Mouse (Mus musculus): ENCODE measurements at regions not wholly inside any gene's neighbourhood (a gene's known extent, or its start where the extent isn't known, plus 50 kb on each side); places are given as distances from the start of the nearest gene placed in this dataset.

DNA sequence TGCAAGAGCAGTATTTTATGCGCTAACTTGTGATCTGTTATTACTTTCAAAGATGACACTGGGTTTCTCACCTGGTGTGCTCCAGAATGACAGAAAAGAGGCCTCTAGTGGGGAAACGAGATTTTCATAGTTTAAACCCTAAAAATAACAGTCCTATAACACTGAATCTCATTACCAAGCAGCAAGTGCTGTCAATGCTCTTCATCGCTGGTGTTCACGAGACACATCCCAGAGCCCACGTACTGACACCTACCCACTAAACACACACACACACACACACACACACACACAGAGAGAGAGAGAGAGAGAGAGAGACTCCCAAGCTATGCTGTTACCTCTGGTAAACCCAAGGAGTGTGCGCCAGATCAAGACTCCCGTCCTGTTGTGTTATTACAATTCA, 365.9 kb downstream of the Pdcd6ip start:
- H3K4me2 ChIP-seq (ENCODE audit: low read length), result no peak overlapping the region
- H3K4me1 ChIP-seq (ENCODE audit: control insufficient read depth in 2 of 2, insufficient read depth in 2 of 2, low read length in 2 of 2), result no peaks in the 10 kb centered on the region
- no peaks in the 10 kb centered on the region for H3K27me3 ChIP-seq (ENCODE audit: control insufficient read depth, insufficient read depth, low read length)
- no peak overlapping the region for H3K27ac ChIP-seq (replicated peaks in 1 of 2; ENCODE audit: control insufficient read depth in 1 of 2, insufficient read depth in 1 of 2, low read depth in 2 of 2, low read length in 2 of 2)
- no peak for ATAC-seq (ENCODE audit: insufficient number of reproducible peaks, insufficient read depth, low FRiP score, low read depth)
- no peak overlapping the region for H3K4me3 ChIP-seq (ENCODE audit: control insufficient read depth in 1 of 2, insufficient read depth in 1 of 2, low read depth in 1 of 2, low read length in 2 of 2)
- WGBS, result 75% methylated on average over 7 of the region's 7 CpGs
- H3K36me3 ChIP-seq (ENCODE audit: control insufficient read depth, insufficient read depth, low read length), result no peaks in the 10 kb centered on the region
- no peaks in the 10 kb centered on the region for H3K9me3 ChIP-seq (ENCODE audit: control insufficient read depth, low read length)
- no peak overlapping the region for H3K9ac ChIP-seq (ENCODE audit: low read length)

GRCm38 (mm10) chr9:113340838-113341237, 367.2 kb downstream of the Pdcd6ip start:
- H3K4me1 ChIP-seq (ENCODE audit: control insufficient read depth in 2 of 2, insufficient read depth in 2 of 2, low read length in 2 of 2), result no peaks in the 10 kb centered on the region
- no peak overlapping the region for H3K4me3 ChIP-seq (ENCODE audit: control insufficient read depth in 1 of 2, insufficient read depth in 1 of 2, low read depth in 1 of 2, low read length in 2 of 2)
- H3K9ac ChIP-seq (ENCODE audit: low read length), result no peak overlapping the region
- WGBS, result 38% methylated on average over 6 of the region's 6 CpGs
- no peak overlapping the region for H3K4me2 ChIP-seq (ENCODE audit: low read length)
- H3K27ac ChIP-seq (replicated peaks in 1 of 2; ENCODE audit: control insufficient read depth in 1 of 2, insufficient read depth in 1 of 2, low read depth in 2 of 2, low read length in 2 of 2), result no peak overlapping the region
- no peaks in the 10 kb centered on the region for H3K27me3 ChIP-seq (ENCODE audit: control insufficient read depth, insufficient read depth, low read length)
- H3K36me3 ChIP-seq (ENCODE audit: control insufficient read depth, insufficient read depth, low read length), result no peaks in the 10 kb centered on the region
- ATAC-seq (ENCODE audit: insufficient number of reproducible peaks, insufficient read depth, low FRiP score, low read depth), result no peak
- peaks cover 2% of the 10 kb centered on the region; the same call in 1 of the 2 replicates for H3K9me3 ChIP-seq (ENCODE audit: control insufficient read depth, low read length)

GRCm38 (mm10) chr9:113340036-113340435, 368.0 kb downstream of the Pdcd6ip start:
- H3K27ac ChIP-seq (replicated peaks in 1 of 2; ENCODE audit: control insufficient read depth in 1 of 2, insufficient read depth in 1 of 2, low read depth in 2 of 2, low read length in 2 of 2), result no peak overlapping the region
- H3K27me3 ChIP-seq (ENCODE audit: control insufficient read depth, insufficient read depth, low read length), result no peaks in the 10 kb centered on the region
- ATAC-seq (ENCODE audit: insufficient number of reproducible peaks, insufficient read depth, low FRiP score, low read depth), result no peak
- no peak overlapping the region for H3K4me3 ChIP-seq (ENCODE audit: control insufficient read depth in 1 of 2, insufficient read depth in 1 of 2, low read depth in 1 of 2, low read length in 2 of 2)
- H3K4me1 ChIP-seq (ENCODE audit: control insufficient read depth in 2 of 2, insufficient read depth in 2 of 2, low read length in 2 of 2), result no peaks in the 10 kb centered on the region
- no peaks in the 10 kb centered on the region for H3K36me3 ChIP-seq (ENCODE audit: control insufficient read depth, insufficient read depth, low read length)
- no peak overlapping the region for H3K9ac ChIP-seq (ENCODE audit: low read length)
- H3K9me3 ChIP-seq (ENCODE audit: control insufficient read depth, low read length), result peaks cover 3% of the 10 kb centered on the region; the same call in 1 of the 2 replicates
- WGBS, result 64% methylated on average over 3 of the region's 3 CpGs
- H3K4me2 ChIP-seq (ENCODE audit: low read length), result no peak overlapping the region

DNA sequence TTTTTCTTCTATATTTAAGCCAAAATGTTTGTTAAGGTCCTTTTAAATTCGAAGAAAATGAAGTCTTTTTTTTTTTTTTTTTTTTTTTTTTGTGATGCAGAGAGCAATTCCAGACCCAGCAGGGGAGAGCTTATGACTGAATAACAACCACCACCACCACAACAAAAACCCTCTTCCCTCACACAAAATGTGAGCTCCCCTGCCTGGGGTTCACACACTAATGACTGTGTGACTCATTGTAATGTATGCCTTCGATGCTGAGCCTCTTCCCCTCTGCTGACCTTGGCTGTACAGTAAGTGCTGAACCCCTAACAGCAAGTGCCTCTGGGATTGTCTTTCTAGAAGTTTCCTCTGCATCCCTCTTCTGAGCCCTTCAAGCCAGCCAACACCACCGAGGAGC, 383.6 kb downstream of the Pdcd6ip start:
- ATAC-seq (ENCODE audit: insufficient number of reproducible peaks, insufficient read depth, low FRiP score, low read depth), result no peak
- H3K9me3 ChIP-seq (ENCODE audit: control insufficient read depth, low read length), result no peaks in the 10 kb centered on the region
- H3K4me2 ChIP-seq (ENCODE audit: low read length), result no peak overlapping the region
- H3K27me3 ChIP-seq (ENCODE audit: control insufficient read depth, insufficient read depth, low read length), result no peaks in the 10 kb centered on the region
- H3K4me3 ChIP-seq (ENCODE audit: control insufficient read depth in 1 of 2, insufficient read depth in 1 of 2, low read depth in 1 of 2, low read length in 2 of 2), result no peak overlapping the region
- H3K4me1 ChIP-seq (ENCODE audit: control insufficient read depth in 2 of 2, insufficient read depth in 2 of 2, low read length in 2 of 2), result no peaks in the 10 kb centered on the region
- no peak overlapping the region for H3K27ac ChIP-seq (replicated peaks in 1 of 2; ENCODE audit: control insufficient read depth in 1 of 2, insufficient read depth in 1 of 2, low read depth in 2 of 2, low read length in 2 of 2)
- 59% methylated on average over 3 of the region's 3 CpGs for WGBS
- no peak overlapping the region for H3K9ac ChIP-seq (ENCODE audit: low read length)
- H3K36me3 ChIP-seq (ENCODE audit: control insufficient read depth, insufficient read depth, low read length), result no peaks in the 10 kb centered on the region

DNA sequence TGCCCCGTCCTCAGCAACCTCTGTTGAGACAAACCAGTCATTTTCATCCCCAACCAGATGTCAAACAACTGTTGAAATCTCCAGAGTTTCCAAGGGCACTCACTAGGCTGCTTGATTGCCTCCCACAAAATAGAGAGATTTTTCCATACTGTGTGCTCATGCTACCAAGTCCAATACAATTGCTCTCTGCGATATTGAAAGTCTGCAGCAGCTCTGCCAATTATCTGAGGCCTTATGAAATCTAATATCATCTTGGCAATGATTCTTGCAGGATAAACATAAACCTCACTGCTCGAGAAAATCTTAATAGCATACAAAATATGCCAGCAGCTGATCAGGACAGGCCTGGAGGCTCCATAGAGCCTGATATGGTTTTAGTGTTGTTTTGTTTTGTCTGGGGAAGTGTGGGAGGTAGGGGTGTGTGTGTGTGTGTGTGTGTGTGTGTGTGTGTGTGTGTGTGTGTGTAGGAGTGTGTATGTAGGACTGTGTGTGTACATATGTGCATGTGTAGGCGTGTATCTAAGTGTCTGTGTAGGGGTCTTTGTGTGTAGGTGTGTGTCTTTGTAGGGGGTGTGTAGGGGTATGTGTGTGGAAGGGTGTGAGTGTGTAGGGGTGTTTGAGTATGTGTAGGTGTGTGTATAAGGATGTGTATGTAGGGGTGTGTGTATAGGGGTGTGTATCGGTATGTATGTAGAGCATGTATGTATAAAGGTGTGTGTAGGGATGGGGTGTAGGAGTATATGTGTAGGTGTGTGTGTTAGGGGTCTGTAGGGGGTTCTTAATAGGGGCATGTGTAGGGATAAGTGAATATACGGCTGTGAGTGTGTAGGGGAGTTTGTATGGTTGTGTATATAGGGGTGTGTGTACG, 398.1 kb downstream of the Pdcd6ip start:
- Histone ChIP-seq H3K4me1 (ENCODE audit: control insufficient read depth in 2 of 2, insufficient read depth in 2 of 2, low read length in 2 of 2) (peaks cover 0 to 2% of the 10 kb centered on the region in 2 experiments; a peak in 1 of 4 replicates), H3K9me3 (ENCODE audit: control insufficient read depth, low read length) (no peaks in the 10 kb centered on the region), H3K9ac (ENCODE audit: low read length) (no peak overlapping the region), H3K4me3 (ENCODE audit: control insufficient read depth in 1 of 2, insufficient read depth in 1 of 2, low read depth in 1 of 2, low read length in 2 of 2) (no peak overlapping the region), H3K36me3 (ENCODE audit: control insufficient read depth, insufficient read depth, low read length) (no peaks in the 10 kb centered on the region), H3K27ac (replicated peaks in 1 of 2; ENCODE audit: control insufficient read depth in 1 of 2, insufficient read depth in 1 of 2, low read depth in 2 of 2, low read length in 2 of 2) (no peak overlapping the region), H3K4me2 (ENCODE audit: low read length) (no peak overlapping the region), H3K27me3 (ENCODE audit: control insufficient read depth, insufficient read depth, low read length) (no peaks in the 10 kb centered on the region)
- no peak for ATAC-seq (ENCODE audit: insufficient number of reproducible peaks, insufficient read depth, low FRiP score, low read depth)
- WGBS, result 75% methylated on average over 7 of the region's 7 CpGs

DNA sequence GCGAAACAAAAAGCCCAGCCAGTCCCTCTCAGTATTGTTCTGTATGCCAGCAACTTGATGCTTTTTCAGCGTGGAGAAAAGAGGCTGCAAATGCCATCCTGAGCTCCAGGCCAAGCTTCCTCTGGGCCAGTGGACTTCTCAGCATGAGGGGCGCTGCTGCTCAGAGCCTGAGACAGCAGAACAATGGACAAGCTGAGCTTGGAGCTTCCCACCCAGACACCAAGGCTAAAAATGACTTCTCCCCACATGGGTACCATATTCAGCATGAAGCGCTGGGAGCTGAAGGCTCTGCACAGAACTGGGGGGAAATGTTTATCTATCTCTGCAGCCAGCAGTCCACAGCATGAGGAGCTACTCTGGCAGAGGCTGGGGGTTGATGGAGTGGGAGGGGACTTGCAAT, 402.3 kb downstream of the Pdcd6ip start:
- H3K27me3 ChIP-seq (ENCODE audit: control insufficient read depth, insufficient read depth, low read length), result no peaks in the 10 kb centered on the region
- H3K4me1 ChIP-seq (ENCODE audit: control insufficient read depth in 2 of 2, insufficient read depth in 2 of 2, low read length in 2 of 2), result peaks cover 2 to 6% of the 10 kb centered on the region in 2 experiments; a peak in 1 of 4 replicates
- no peak overlapping the region for H3K27ac ChIP-seq (replicated peaks in 1 of 2; ENCODE audit: control insufficient read depth in 1 of 2, insufficient read depth in 1 of 2, low read depth in 2 of 2, low read length in 2 of 2)
- no peaks in the 10 kb centered on the region for H3K9me3 ChIP-seq (ENCODE audit: control insufficient read depth, low read length)
- H3K4me3 ChIP-seq (ENCODE audit: control insufficient read depth in 1 of 2, insufficient read depth in 1 of 2, low read depth in 1 of 2, low read length in 2 of 2), result no peak overlapping the region
- H3K9ac ChIP-seq (ENCODE audit: low read length), result no peak overlapping the region
- H3K4me2 ChIP-seq (ENCODE audit: low read length), result no peak overlapping the region
- WGBS, result 37% methylated on average over 4 of the region's 4 CpGs
- ATAC-seq (ENCODE audit: insufficient number of reproducible peaks, insufficient read depth, low FRiP score, low read depth), result no peak
- no peaks in the 10 kb centered on the region for H3K36me3 ChIP-seq (ENCODE audit: control insufficient read depth, insufficient read depth, low read length)

GRCm38 (mm10) chr9:113302429-113302828, 405.6 kb downstream of the Pdcd6ip start:
- Histone ChIP-seq H3K9ac (ENCODE audit: low read length) (no peak overlapping the region), H3K36me3 (ENCODE audit: control insufficient read depth, insufficient read depth, low read length) (no peaks in the 10 kb centered on the region), H3K27ac (replicated peaks in 1 of 2; ENCODE audit: control insufficient read depth in 1 of 2, insufficient read depth in 1 of 2, low read depth in 2 of 2, low read length in 2 of 2) (no peak overlapping the region), H3K4me3 (ENCODE audit: control insufficient read depth in 1 of 2, insufficient read depth in 1 of 2, low read depth in 1 of 2, low read length in 2 of 2) (no peak overlapping the region), H3K4me2 (ENCODE audit: low read length) (no peak overlapping the region), H3K27me3 (ENCODE audit: control insufficient read depth, insufficient read depth, low read length) (no peaks in the 10 kb centered on the region), H3K4me1 (ENCODE audit: control insufficient read depth in 2 of 2, insufficient read depth in 2 of 2, low read length in 2 of 2) (peaks cover 2 to 6% of the 10 kb centered on the region in 2 experiments; a peak in 1 of 4 replicates), H3K9me3 (ENCODE audit: control insufficient read depth, low read length) (no peaks in the 10 kb centered on the region)
- 47% methylated on average over 1 of the region's 1 CpGs for WGBS
- no peak for ATAC-seq (ENCODE audit: insufficient number of reproducible peaks, insufficient read depth, low FRiP score, low read depth)

DNA sequence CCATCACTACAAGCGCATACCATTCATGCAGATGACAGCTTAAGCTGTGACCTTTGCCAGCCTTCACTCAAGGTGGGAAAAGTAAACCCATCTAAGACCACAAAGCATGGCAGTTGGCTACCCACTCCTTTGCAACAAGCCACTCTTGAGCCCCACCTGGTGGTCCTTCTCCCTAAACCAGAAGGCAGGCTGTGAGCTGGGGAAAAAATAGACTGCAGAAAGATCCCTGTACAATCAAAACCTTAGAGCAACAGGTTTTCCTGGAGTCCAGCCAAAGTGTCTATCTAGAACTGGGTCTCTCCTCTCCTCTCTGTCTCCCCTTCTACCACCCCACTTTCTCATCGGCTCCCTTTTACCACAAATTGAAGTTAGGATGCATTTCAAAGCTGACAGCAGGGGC, 407.2 kb downstream of the Pdcd6ip start:
- peaks cover 3 to 14% of the 10 kb centered on the region in 2 experiments; a peak in 2 of 4 replicates for H3K4me1 ChIP-seq (ENCODE audit: control insufficient read depth in 2 of 2, insufficient read depth in 2 of 2, low read length in 2 of 2)
- H3K27me3 ChIP-seq (ENCODE audit: control insufficient read depth, insufficient read depth, low read length), result no peaks in the 10 kb centered on the region
- WGBS, result 0% methylated on average over 2 of the region's 2 CpGs
- H3K9ac ChIP-seq (ENCODE audit: low read length), result no peak overlapping the region
- H3K4me3 ChIP-seq (ENCODE audit: control insufficient read depth in 1 of 2, insufficient read depth in 1 of 2, low read depth in 1 of 2, low read length in 2 of 2), result no peak overlapping the region
- no peak for ATAC-seq (ENCODE audit: insufficient number of reproducible peaks, insufficient read depth, low FRiP score, low read depth)
- H3K9me3 ChIP-seq (ENCODE audit: control insufficient read depth, low read length), result no peaks in the 10 kb centered on the region
- H3K27ac ChIP-seq (replicated peaks in 1 of 2; ENCODE audit: control insufficient read depth in 1 of 2, insufficient read depth in 1 of 2, low read depth in 2 of 2, low read length in 2 of 2), result no peak overlapping the region
- no peaks in the 10 kb centered on the region for H3K36me3 ChIP-seq (ENCODE audit: control insufficient read depth, insufficient read depth, low read length)
- no peak overlapping the region for H3K4me2 ChIP-seq (ENCODE audit: low read length)

Measured in heart, embryonic 14.5 days (tissue).